Mouse (Mus musculus): ENCODE data around the gene Gm21797.
"Not testable (repeated sequence)": the region's sequence is repeated elsewhere in the genome, so short reads cannot be mapped to it uniquely, and the experiment has no call there.

Gene Gm21797

DNA sequence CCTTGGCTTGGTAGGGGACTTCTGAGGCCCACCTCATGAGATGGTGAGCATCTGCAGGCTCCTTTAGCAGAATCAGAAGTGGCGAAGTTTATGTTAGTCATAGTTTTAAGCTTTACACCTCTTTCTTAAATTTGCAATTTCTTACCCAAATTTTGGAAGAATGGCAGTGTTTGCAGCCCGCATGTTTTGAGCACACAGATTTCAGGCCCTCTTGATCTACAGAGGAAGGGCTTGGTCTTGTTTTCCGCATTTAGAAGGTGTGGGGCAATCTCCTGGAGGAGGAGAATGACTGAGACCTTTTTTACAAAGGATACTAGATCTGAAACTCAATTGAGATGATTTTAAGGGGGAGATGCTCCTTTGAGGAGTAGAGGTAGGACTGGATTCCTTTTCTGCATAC, at the start of gene Gm21797:
Gene Gm21797, minus strand, starts transcription at position 101 of the 400 bp plus-strand sequence.
- DNase-seq (ENCODE audit: inconsistent age in 2 of 2, low spot score in 1 of 2): not testable (repeated sequence)

DNA sequence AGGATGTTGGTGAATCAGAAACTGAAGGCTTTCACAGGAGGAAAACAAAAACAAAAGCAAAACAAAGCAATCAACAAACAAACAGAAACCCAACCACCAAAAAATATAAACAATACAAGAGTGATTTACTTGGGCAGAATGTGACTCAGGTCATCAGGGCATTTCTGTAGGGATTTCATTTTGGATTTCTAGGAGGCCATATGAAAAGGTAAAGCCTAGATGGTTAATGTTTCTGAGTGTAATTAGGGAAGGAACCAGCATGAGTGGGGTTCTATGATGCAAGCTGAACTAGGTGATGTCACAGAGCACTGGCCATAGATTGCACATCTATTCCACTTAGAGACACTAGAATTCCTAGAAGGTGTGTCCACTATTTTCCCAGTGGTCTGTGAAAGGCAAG, 29.0 kb upstream of the Gm21797 start, which contains the start of gene Gm20795:
Gene Gm20795, plus strand, starts transcription at position 301 of the 400 bp plus-strand sequence.
- DNase-seq (ENCODE audit: inconsistent age in 2 of 2, low spot score in 1 of 2): not testable (repeated sequence)
